Mouse (Mus musculus): Measurements from ENCODE around the gene Yars. TPM values are rescaled to one million over a fixed set of nuclear protein-coding genes. Genes with fewer than 3 reads are reported as not detected.
A peak's percentile ranks its signal among the peaks of the same experiment; 100 is the strongest.

Yars gene
- polyA plus RNA-seq, 2 experiments: 28.7 to 53.2 TPM

DNA sequence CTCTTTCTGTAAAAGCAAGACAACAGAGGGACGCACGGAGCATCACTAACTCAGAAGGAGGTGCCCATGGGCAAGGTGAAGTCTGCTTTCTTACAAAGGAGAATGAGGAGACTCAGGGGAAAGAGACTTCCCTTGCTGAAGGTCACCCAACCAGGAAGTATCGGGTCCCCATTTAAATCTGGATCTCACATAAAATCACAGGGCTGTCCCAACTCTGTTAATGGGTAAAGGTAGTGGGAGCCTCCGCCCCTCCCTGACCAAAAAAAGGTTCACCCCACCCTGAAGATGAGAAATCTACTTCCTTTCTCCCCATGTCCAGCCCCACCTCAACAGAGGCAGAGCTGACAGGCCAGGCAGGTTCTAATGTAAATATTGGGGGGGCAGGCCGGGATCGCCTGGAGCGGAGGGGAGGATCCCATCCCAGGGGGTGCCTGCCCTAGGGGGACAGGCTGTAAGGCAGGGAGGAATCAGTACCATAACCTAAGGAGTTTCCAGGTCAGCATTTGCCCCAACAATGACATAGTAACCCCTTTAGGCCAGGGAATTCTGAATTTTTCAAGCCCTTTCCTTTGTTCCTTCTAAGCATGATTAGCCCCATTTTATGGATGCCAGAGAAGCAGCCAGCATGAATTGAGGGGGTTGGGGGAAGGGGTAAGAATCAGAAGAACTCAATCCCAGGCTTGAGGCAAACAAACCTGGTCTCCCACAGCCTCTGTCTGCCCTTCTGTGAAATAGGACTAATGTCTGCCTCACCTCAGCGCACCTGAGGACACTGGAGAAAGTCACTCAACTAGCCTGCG is 43.2 kb downstream of the Yars start:
- H3K4me1 ChIP-seq (replicated peaks; ENCODE audit: control insufficient read depth in 2 of 2, insufficient read depth in 2 of 2, low read length in 1 of 2): peaks cover 36 to 39% of the 10 kb centered on the region in 2 experiments
- no peak for ATAC-seq (ENCODE audit: insufficient read depth)
- no peak for DNase-seq (ENCODE audit: low read depth in 3 of 3, low spot score in 3 of 3)
- no peak for TF ChIP-seq CTCF (IDR thresholded peaks at IDR 0.05; ENCODE audit: low read depth)
- no peak for TF ChIP-seq EP300 (IDR thresholded peaks at IDR 0.05; ENCODE audit: low read depth)
- 79% methylated on average over 9 of the region's 9 CpGs for WGBS (ENCODE audit: insufficient replicate concordance)
- no peak overlapping the region for H3K4me3 ChIP-seq (ENCODE audit: insufficient read depth in 1 of 2, low read depth in 2 of 2, low read length in 2 of 2)
- H3K27ac ChIP-seq: no peak overlapping the region
- no peak overlapping the region for H3K4me2 ChIP-seq (ENCODE audit: low read depth)
- peaks cover 14% of the 10 kb centered on the region for H3K27me3 ChIP-seq (ENCODE audit: control insufficient read depth, insufficient read depth, low read length)
- H3K36me3 ChIP-seq (replicated peaks; ENCODE audit: control insufficient read depth, insufficient read depth, low read depth): no peaks in the 10 kb centered on the region
- H3K9ac ChIP-seq (replicated peaks): no peak overlapping the region
- no peaks in the 10 kb centered on the region for H3K9me3 ChIP-seq (ENCODE audit: control insufficient read depth, low read length)

DNA sequence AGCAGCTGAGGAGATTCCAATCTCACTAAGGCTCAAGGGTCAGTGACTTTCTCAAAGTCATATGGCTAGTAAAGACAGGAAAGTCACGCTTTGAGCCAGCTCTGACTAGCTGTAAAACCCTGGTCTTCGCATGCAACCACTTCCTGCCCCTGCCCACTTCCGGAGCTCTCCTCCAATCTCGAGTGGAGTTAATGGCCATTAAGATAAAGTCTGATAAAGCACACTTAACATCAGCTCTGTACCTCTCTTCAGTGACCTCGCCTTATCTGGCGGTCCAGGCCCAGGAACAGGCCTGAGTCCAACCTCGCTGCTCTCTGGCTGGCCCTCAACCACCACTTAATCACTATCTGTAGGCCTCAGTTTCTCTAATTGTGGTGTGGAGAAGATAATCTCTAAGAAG is 44.9 kb downstream of the Yars start:
- Histone ChIP-seq H3K36me3 (replicated peaks; ENCODE audit: control insufficient read depth, insufficient read depth, low read depth) (no peaks in the 10 kb centered on the region), H3K4me2 (ENCODE audit: low read depth) (peak overlapping the region; percentile 52), H3K9ac (replicated peaks) (no peak overlapping the region), H3K27me3 (ENCODE audit: control insufficient read depth, insufficient read depth, low read length) (peaks cover 13% of the 10 kb centered on the region), H3K4me3 (ENCODE audit: insufficient read depth in 1 of 2, low read depth in 2 of 2, low read length in 2 of 2) (no peak overlapping the region), H3K27ac (peak overlapping the region; percentile 84), H3K4me1 (replicated peaks; ENCODE audit: control insufficient read depth in 2 of 2, insufficient read depth in 2 of 2, low read length in 1 of 2) (peaks cover 41 to 46% of the 10 kb centered on the region in 2 experiments), H3K9me3 (ENCODE audit: control insufficient read depth, low read length) (no peaks in the 10 kb centered on the region)
- TF ChIP-seq EP300 (IDR thresholded peaks at IDR 0.05; ENCODE audit: low read depth) (peak; percentile 70), CTCF (IDR thresholded peaks at IDR 0.05; ENCODE audit: low read depth) (no peak)
- ATAC-seq (ENCODE audit: insufficient read depth): peak; percentile 78
- DNase-seq (ENCODE audit: low read depth in 3 of 3, low spot score in 3 of 3): peak; percentile 68 to 81 (median 73)
- 10% methylated on average over 7 of the region's 7 CpGs for whole genome bisulfite sequencing (ENCODE audit: insufficient replicate concordance)

DNA sequence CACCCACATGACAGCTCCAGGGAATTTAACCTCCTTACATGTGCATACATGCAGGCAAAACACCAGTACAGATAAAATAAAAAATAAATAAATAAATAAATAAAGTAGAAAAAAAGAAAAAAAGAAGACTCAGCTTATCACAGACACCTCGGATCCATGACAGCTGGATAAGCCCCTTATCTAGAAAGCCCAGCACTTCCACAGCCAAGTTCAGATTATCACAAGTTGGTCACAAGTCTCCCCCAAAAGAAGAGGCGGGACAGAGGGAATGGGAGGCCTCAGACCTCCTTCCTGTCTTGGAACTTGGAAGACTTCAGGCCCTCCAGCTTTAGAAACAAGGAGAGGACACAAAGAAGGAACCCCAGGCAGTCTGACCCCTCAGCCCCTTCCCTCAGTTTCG is 45.6 kb downstream of the Yars start:
- H3K4me3 ChIP-seq (ENCODE audit: insufficient read depth in 1 of 2, low read depth in 2 of 2, low read length in 2 of 2): no peak overlapping the region
- TF ChIP-seq EP300 (IDR thresholded peaks at IDR 0.05; ENCODE audit: low read depth) (peak; percentile 91), CTCF (IDR thresholded peaks at IDR 0.05; ENCODE audit: low read depth) (no peak)
- ATAC-seq (ENCODE audit: insufficient read depth) (peak; percentile 72), DNase-seq (ENCODE audit: low read depth in 3 of 3, low spot score in 3 of 3) (peak; percentile 77 to 87 (median 83))
- H3K4me2 ChIP-seq (ENCODE audit: low read depth): peak overlapping the region; percentile 52
- peaks cover 13% of the 10 kb centered on the region for H3K27me3 ChIP-seq (ENCODE audit: control insufficient read depth, insufficient read depth, low read length)
- no peaks in the 10 kb centered on the region for H3K9me3 ChIP-seq (ENCODE audit: control insufficient read depth, low read length)
- no peaks in the 10 kb centered on the region for H3K36me3 ChIP-seq (replicated peaks; ENCODE audit: control insufficient read depth, insufficient read depth, low read depth)
- H3K27ac ChIP-seq: peak overlapping the region; percentile 84
- WGBS (ENCODE audit: insufficient replicate concordance): 22% methylated on average over 3 of the region's 3 CpGs
- peaks cover 41 to 47% of the 10 kb centered on the region in 2 experiments for H3K4me1 ChIP-seq (replicated peaks; ENCODE audit: control insufficient read depth in 2 of 2, insufficient read depth in 2 of 2, low read length in 1 of 2)
- H3K9ac ChIP-seq (replicated peaks): peak overlapping the region; percentile 31

DNA sequence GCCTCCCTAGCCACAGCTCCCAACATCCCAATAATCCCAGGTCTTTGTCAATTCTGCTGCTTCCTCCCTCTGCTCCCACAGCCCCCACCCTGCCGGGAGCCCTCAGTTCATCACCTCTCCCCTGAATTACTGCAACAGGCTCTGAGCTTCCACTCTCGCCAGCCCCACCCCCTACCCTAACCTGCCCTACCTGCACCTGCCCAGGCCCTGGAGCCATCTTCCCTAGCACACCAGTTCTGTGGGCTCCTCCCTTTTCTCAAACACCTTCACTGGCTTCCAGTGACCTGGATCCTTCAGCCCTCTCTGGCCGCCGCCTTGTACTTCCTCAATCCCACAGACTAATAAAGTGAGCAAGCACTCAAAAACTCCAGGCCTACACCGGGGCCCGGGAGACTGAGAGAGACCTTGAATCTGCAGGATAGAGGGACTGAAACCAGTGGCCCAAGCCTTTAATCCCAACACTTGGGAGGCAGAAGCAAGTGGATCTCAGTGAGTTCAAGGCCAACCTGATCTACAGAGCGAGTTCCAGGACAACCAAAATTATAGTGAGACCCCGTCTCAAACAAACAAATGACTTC is 46.8 kb downstream of the Yars start:
- no peak for TF ChIP-seq CTCF (IDR thresholded peaks at IDR 0.05; ENCODE audit: low read depth)
- TF ChIP-seq EP300 (IDR thresholded peaks at IDR 0.05; ENCODE audit: low read depth): no peak
- Histone ChIP-seq H3K9ac (replicated peaks) (no peak overlapping the region), H3K4me2 (ENCODE audit: low read depth) (0 out of 2 replicates have a peak overlapping the region, but pooled peaks have one; percentile 52), H3K4me3 (ENCODE audit: insufficient read depth in 1 of 2, low read depth in 2 of 2, low read length in 2 of 2) (no peak overlapping the region), H3K4me1 (replicated peaks; ENCODE audit: control insufficient read depth in 2 of 2, insufficient read depth in 2 of 2, low read length in 1 of 2) (peaks cover 40 to 42% of the 10 kb centered on the region in 2 experiments), H3K9me3 (ENCODE audit: control insufficient read depth, low read length) (no peaks in the 10 kb centered on the region), H3K27ac (peak overlapping the region; percentile 84), H3K27me3 (ENCODE audit: control insufficient read depth, insufficient read depth, low read length) (peaks cover 13% of the 10 kb centered on the region), H3K36me3 (replicated peaks; ENCODE audit: control insufficient read depth, insufficient read depth, low read depth) (no peaks in the 10 kb centered on the region)
- ATAC-seq (ENCODE audit: insufficient read depth) (no peak), DNase-seq (ENCODE audit: low read depth in 3 of 3, low spot score in 3 of 3) (no peak)
- WGBS (ENCODE audit: insufficient replicate concordance): 62% methylated on average over 8 of the region's 8 CpGs

DNA sequence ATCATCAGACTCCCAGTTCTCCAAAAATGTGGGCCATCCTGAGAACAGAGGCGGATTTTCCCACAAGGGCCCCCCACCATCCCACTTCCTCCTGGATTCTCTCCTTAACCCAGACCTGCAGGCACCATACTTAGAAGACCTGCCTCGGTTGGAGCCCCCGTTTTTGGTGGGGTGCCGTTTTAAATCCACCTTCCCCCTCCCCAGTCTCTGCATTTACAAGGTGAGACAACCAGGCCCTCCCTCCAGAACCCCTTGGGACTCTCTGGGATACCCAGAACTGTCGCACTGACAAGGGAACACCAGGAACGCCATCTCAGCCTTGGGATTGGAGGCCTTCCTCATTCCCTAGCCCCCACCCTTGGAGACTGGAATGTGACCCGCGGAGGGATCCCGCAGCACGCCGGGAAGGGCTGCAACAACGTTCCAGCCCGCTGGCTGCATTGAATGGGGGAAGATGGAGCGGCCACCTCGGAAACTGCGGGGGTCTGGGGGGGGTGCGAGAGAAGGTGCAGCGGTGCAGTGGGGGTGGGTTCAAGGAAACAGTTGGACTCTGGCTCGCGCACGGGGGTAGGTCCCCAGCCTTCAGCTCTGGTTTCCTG is 48.4 kb downstream of the Yars start:
- Histone ChIP-seq H3K4me3 (ENCODE audit: insufficient read depth in 1 of 2, low read depth in 2 of 2, low read length in 2 of 2) (no peak overlapping the region), H3K9me3 (ENCODE audit: control insufficient read depth, low read length) (no peaks in the 10 kb centered on the region), H3K4me2 (ENCODE audit: low read depth) (peak overlapping the region; percentile 79; the same call in 1 of the 2 replicates), H3K9ac (replicated peaks) (no peak overlapping the region), H3K27ac (no peak overlapping the region), H3K27me3 (ENCODE audit: control insufficient read depth, insufficient read depth, low read length) (peaks cover 13% of the 10 kb centered on the region), H3K36me3 (replicated peaks; ENCODE audit: control insufficient read depth, insufficient read depth, low read depth) (no peaks in the 10 kb centered on the region), H3K4me1 (replicated peaks; ENCODE audit: control insufficient read depth in 2 of 2, insufficient read depth in 2 of 2, low read length in 1 of 2) (peaks cover 31 to 34% of the 10 kb centered on the region in 2 experiments)
- 19% methylated on average over 21 of the region's 21 CpGs for WGBS (ENCODE audit: insufficient replicate concordance)
- no peak for TF ChIP-seq EP300 (IDR thresholded peaks at IDR 0.05; ENCODE audit: low read depth)
- TF ChIP-seq CTCF (IDR thresholded peaks at IDR 0.05; ENCODE audit: low read depth): no peak
- ATAC-seq (ENCODE audit: insufficient read depth) (no peak), DNase-seq (ENCODE audit: low read depth in 3 of 3, low spot score in 3 of 3) (no peak)

Measured in liver, embryonic 14.5 days (tissue).